Mouse (Mus musculus): ENCODE data around the gene Trabd2b.

- TF ChIP-seq POLR2A (IDR thresholded peaks at IDR 0.05; ENCODE audit: insufficient read depth, low read depth, low read length) (no peak), CTCF (IDR thresholded peaks at IDR 0.05; ENCODE audit: insufficient read depth, low read depth, low read length) (no peak)
Observed at GRCm38 (mm10) chr4:114485996-114486395, 79.5 kb downstream of the Trabd2b start.
